Mouse (Mus musculus) limb, embryonic 15.5 days (tissue): Measurements from ENCODE around the gene Agrp. TPM values are rescaled to one million over a fixed set of nuclear protein-coding genes. Genes with fewer than 3 reads are reported as not detected.

Experiments
- ATAC-seq: fragments of 200-750 bp; cut with Nextera tagmentation; 2 replicates; pipeline ENCODE4 v1.8.0; 2017; ENCODE audit warnings: low read depth, moderate TSS enrichment; ENCODE audit not compliant: insufficient number of reproducible peaks, low FRiP score, low TSS enrichment
- H3K27ac ChIP-seq: fragments of 300-500 bp; sonication (generic); 2 replicates; pipeline ENCODE4 v1.5.1; 2015; ENCODE audit warnings: moderate library complexity, mild to moderate bottlenecking, inconsistent platforms
- H3K27me3 ChIP-seq: fragments of 300-500 bp; sonication (generic); 2 replicates; pipeline ENCODE4 v1.6.1; 2015; ENCODE audit warnings: inconsistent platforms
- H3K36me3 ChIP-seq: fragments of 300-500 bp; sonication (generic); 2 replicates; pipeline ENCODE4 v1.6.1; 2015; ENCODE audit warnings: inconsistent platforms
- H3K4me1 ChIP-seq: fragments of 300-500 bp; sonication (generic); 2 replicates; pipeline ENCODE4 v1.6.1; 2015; ENCODE audit warnings: inconsistent platforms
- H3K4me2 ChIP-seq: fragments of 300-500 bp; sonication (generic); 2 replicates; pipeline ENCODE4 v1.6.1; 2015; ENCODE audit warnings: mild to moderate bottlenecking, inconsistent platforms
- H3K4me3 ChIP-seq: fragments of 300-500 bp; sonication (generic); 2 replicates; pipeline ENCODE4 v1.5.1; 2015; ENCODE audit warnings: mild to moderate bottlenecking, inconsistent platforms
- H3K9ac ChIP-seq: fragments of 300-500 bp; sonication (generic); 2 replicates; pipeline ENCODE4 v1.6.1; 2015; ENCODE audit warnings: inconsistent platforms
- H3K9me3 ChIP-seq: fragments of 300-500 bp; sonication (generic); 2 replicates; pipeline ENCODE4 v1.6.1; 2016; ENCODE audit warnings: inconsistent platforms
- WGBS: fragments of 180-500 bp; shearing (Covaris S2); methylation state at CpG from one replicate; pipeline ENCODE4 v1.1.7; 2015; 5-methylcytosine and 5-hydroxymethylcytosine counted together
- polyA plus RNA-seq: library from polyadenylated mRNA; unstranded; fragments of >200 nt; fragmentation: Nextera tagmentation; extraction: Ambion mirVana; gene quantifications from 2 replicates; pipeline ENCODE4 v1.2.1, GENCODE M21; 2015

The Agrp gene
- polyA plus RNA-seq, 1 experiment from 2014 or later = 2.4 TPM

DNA sequence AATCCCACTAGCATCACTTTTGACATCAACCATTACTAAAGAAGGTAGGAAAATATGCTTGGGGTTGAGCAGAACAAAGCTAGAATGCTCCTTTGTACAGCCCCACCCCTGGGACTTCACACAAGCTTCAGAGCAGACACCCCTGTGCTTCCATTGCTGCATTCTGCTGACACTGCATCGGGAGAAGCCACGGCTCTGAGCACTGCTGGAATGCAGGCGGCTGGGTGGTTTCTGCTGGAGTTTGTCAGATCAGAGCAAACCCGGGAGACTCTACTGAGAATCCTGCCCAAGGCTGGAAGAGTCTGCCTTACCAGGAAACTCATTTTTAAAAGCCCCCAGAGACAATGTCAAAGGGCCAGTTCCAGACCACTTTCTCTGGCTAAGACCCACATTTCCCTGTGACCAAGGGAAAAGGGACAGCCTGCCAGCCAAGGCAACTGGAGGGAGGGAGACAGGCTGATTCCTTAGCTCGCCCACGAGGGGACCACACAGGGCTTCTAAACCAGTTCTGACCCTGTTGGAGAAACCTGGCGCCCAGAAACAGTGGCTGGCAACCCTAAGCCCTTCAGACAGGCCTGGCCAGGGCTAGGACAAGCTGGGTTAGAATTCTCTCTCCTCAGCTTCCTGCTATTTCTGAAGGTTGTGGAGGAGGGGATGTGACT lies 92.5 kb downstream of the Agrp start:
- Histone ChIP-seq H3K27ac (peak overlapping the region; percentile 33; the same call in 1 of the 2 replicates), H3K4me2 (no peak overlapping the region), H3K36me3 (peaks cover 5% of the 10 kb centered on the region; the same call in 1 of the 2 replicates), H3K4me3 (no peak overlapping the region), H3K9ac (no peak overlapping the region), H3K9me3 (no peaks in the 10 kb centered on the region), H3K27me3 (no peaks in the 10 kb centered on the region), H3K4me1 (peaks cover 34% of the 10 kb centered on the region)
- WGBS = 48% methylated on average over 7 of the region's 7 CpGs
- no peak for ATAC-seq

- Histone ChIP-seq H3K9ac (no peak overlapping the region), H3K27me3 (no peaks in the 10 kb centered on the region), H3K36me3 (peaks cover 13% of the 10 kb centered on the region), H3K4me3 (no peak overlapping the region), H3K27ac (no peak overlapping the region), H3K4me2 (no peak overlapping the region), H3K9me3 (no peaks in the 10 kb centered on the region), H3K4me1 (peaks cover 34% of the 10 kb centered on the region)
- ATAC-seq = no peak
- 54% methylated on average over 1 of the region's 1 CpGs for WGBS
Observed at GRCm38 (mm10) chr8:105543703-105544102, 93.5 kb downstream of the Agrp start.

DNA sequence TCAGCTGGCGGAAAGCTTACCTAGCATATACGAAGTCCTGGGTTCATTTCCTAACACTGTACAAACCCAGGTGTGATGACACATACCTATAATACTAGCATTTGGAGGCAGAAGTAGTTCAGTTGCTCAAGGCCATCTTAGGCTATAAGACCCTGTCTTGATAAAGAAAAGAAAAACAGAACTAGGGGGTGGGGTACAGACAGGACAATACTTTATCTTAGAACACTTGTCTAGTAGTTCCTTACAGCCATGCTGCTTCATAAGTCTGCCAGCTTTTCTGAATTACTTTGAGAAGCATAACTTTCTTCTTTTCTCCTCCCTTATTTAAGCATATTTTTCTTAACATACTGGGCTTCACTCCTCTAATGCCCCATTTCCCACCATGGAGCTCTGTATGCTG lies 94.4 kb downstream of the Agrp start:
- H3K36me3 ChIP-seq = peaks cover 22% of the 10 kb centered on the region
- no peaks in the 10 kb centered on the region for H3K9me3 ChIP-seq
- no peak for ATAC-seq
- 86% methylated on average over 2 of the region's 2 CpGs for WGBS
- H3K9ac ChIP-seq = no peak overlapping the region
- no peak overlapping the region for H3K4me3 ChIP-seq
- H3K27ac ChIP-seq = no peak overlapping the region
- H3K4me1 ChIP-seq = peaks cover 34% of the 10 kb centered on the region
- H3K27me3 ChIP-seq = no peaks in the 10 kb centered on the region
- no peak overlapping the region for H3K4me2 ChIP-seq

- Histone ChIP-seq H3K27ac (no peak overlapping the region), H3K36me3 (peaks cover 29% of the 10 kb centered on the region), H3K9me3 (no peaks in the 10 kb centered on the region), H3K9ac (no peak overlapping the region), H3K27me3 (no peaks in the 10 kb centered on the region), H3K4me3 (no peak overlapping the region), H3K4me1 (peaks cover 31% of the 10 kb centered on the region), H3K4me2 (no peak overlapping the region)
- ATAC-seq = no peak
- 71% methylated on average over 3 of the region's 3 CpGs for WGBS
Observed at GRCm38 (mm10) chr8:105542032-105542656, 95.0 kb downstream of the Agrp start.

GRCm38 (mm10) chr8:105538940-105539339 lies 98.3 kb downstream of the Agrp start:
- H3K27ac ChIP-seq = no peak overlapping the region
- no peak overlapping the region for H3K4me3 ChIP-seq
- peaks cover 4% of the 10 kb centered on the region; the same call in 1 of the 2 replicates for H3K4me1 ChIP-seq
- no peak overlapping the region for H3K4me2 ChIP-seq
- WGBS = 83% methylated on average over 4 of the region's 4 CpGs
- no peak for ATAC-seq
- no peak overlapping the region for H3K9ac ChIP-seq
- peaks cover 41% of the 10 kb centered on the region for H3K36me3 ChIP-seq
- H3K27me3 ChIP-seq = no peaks in the 10 kb centered on the region
- no peaks in the 10 kb centered on the region for H3K9me3 ChIP-seq

DNA sequence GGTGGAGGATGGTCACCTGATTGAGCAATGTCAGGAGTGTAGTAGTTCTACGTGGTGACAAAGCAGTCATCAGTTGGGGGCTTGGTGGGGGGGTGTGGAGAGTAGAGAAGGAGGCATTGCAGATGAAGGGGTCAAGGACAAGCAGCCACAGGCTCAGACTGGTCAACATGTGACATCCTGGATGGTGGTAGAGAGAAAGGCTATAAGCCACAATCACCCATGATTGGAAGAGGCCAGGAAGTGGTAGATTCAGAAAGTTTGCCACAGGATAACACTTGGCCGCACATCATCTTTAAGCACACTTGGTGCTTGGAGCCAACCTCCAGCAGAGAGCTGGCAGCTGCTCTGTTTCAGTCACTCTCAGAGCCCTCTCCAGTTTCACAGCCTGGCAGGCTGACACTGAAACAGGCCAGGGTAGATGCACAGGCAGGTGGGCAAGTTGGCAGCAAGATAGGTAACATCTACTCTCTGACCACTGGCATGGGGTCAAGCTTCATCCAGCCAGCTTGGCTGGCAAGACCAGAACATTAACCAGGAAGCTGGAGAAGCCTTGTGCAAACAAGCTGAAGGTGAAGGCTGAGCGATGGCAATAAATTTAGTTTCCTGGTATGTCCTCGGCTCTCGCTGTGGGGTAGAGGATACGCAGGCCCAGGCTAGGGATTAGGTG lies 100.0 kb downstream of the Agrp start:
- H3K36me3 ChIP-seq = peaks cover 41% of the 10 kb centered on the region
- H3K4me2 ChIP-seq = no peak overlapping the region
- no peak overlapping the region for H3K27ac ChIP-seq
- H3K9me3 ChIP-seq = no peaks in the 10 kb centered on the region
- H3K4me3 ChIP-seq = no peak overlapping the region
- no peaks in the 10 kb centered on the region for H3K27me3 ChIP-seq
- H3K4me1 ChIP-seq = peaks cover 10% of the 10 kb centered on the region
- WGBS = 81% methylated on average over 6 of the region's 6 CpGs
- no peak overlapping the region for H3K9ac ChIP-seq
- 0 out of 2 replicates have a peak, but pooled peaks have one; percentile 35 for ATAC-seq

- H3K4me3 ChIP-seq = no peak overlapping the region
- ATAC-seq = no peak
- WGBS = 83% methylated on average over 3 of the region's 3 CpGs
Observed at GRCm38 (mm10) chr8:105536546-105536945, 100.6 kb downstream of the Agrp start.

GRCm38 (mm10) chr8:105533892-105534329 lies 103.3 kb downstream of the Agrp start:
- Histone ChIP-seq H3K9ac (no peak overlapping the region), H3K4me1 (peaks cover 10% of the 10 kb centered on the region), H3K9me3 (no peaks in the 10 kb centered on the region), H3K4me2 (no peak overlapping the region), H3K4me3 (no peak overlapping the region), H3K27ac (peak overlapping the region; percentile 54; the same call in 1 of the 2 replicates), H3K27me3 (no peaks in the 10 kb centered on the region), H3K36me3 (peaks cover 52% of the 10 kb centered on the region)
- ATAC-seq = no peak
- 4% methylated on average over 1 of the region's 1 CpGs for WGBS

More at GRCm38 (mm10) chr8:105536546-105536945, 100.6 kb downstream of the Agrp start:
- peaks cover 10% of the 10 kb centered on the region for H3K4me1 ChIP-seq
- H3K36me3 ChIP-seq = peaks cover 39% of the 10 kb centered on the region
- H3K9ac ChIP-seq = no peak overlapping the region
- H3K27me3 ChIP-seq = no peaks in the 10 kb centered on the region
- no peak overlapping the region for H3K4me2 ChIP-seq
- no peak overlapping the region for H3K27ac ChIP-seq
- H3K9me3 ChIP-seq = no peaks in the 10 kb centered on the region

DNA sequence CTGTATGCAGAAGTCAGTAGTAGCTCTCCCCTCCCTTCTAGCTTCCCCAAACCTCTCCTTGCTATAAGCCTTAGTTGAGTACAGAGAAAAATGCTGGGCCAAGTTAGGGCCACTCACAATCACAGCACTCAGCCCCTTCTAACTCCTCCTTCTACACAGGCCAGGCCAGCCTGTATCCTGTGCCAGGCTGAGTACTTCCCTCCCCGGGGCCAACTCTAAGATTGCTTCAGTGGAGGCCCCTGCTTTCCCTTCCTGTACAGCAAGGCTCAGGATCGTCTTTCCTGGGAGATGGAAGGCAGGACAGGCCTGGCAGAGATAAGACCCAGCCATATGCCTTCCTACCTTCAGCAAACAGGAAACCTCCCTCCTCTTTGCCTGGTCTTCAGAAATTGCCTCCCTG lies 103.8 kb downstream of the Agrp start:
- Histone ChIP-seq H3K36me3 (peaks cover 52% of the 10 kb centered on the region), H3K4me3 (no peak overlapping the region), H3K9me3 (no peaks in the 10 kb centered on the region), H3K27ac (peak overlapping the region; percentile 54; the same call in 1 of the 2 replicates), H3K4me2 (no peak overlapping the region), H3K4me1 (peaks cover 10% of the 10 kb centered on the region), H3K27me3 (no peaks in the 10 kb centered on the region), H3K9ac (no peak overlapping the region)
- 22% methylated on average over 2 of the region's 2 CpGs for WGBS
- peak; percentile 33; the same call in 1 of the 2 replicates for ATAC-seq

GRCm38 (mm10) chr8:105531774-105532173 lies 105.4 kb downstream of the Agrp start:
- Histone ChIP-seq H3K9ac (no peak overlapping the region), H3K4me3 (no peak overlapping the region), H3K36me3 (peaks cover 44% of the 10 kb centered on the region), H3K9me3 (no peaks in the 10 kb centered on the region), H3K4me1 (peaks cover 12% of the 10 kb centered on the region), H3K4me2 (no peak overlapping the region), H3K27me3 (no peaks in the 10 kb centered on the region), H3K27ac (no peak overlapping the region)
- ATAC-seq = no peak
- WGBS = 62% methylated on average over 2 of the region's 2 CpGs

DNA sequence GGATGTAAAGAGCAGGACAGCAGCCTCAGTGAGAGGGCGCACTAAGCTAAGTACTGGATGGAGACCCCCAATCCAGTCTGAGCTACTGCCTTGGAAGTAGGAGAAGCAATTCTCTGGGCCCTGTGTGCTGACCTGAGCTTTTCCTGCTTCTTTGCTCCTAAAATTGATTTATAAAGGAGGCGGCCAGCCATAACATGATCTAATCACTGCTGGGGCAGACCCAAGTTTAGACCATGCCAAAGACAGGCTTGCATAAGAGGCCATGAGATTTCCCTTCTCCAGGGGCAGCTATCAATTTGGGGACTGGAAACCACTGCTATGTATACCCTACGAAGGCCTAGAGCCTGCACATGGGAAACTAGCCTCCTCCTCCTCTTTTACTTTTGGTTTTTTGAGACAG lies 107.9 kb downstream of the Agrp start:
- H3K4me1 ChIP-seq = peaks cover 12% of the 10 kb centered on the region
- H3K4me3 ChIP-seq = no peak overlapping the region
- H3K27me3 ChIP-seq = no peaks in the 10 kb centered on the region
- H3K9ac ChIP-seq = no peak overlapping the region
- no peak overlapping the region for H3K27ac ChIP-seq
- WGBS = 90% methylated on average over 3 of the region's 3 CpGs
- H3K9me3 ChIP-seq = no peaks in the 10 kb centered on the region
- no peak for ATAC-seq
- no peak overlapping the region for H3K4me2 ChIP-seq
- H3K36me3 ChIP-seq = peaks cover 49% of the 10 kb centered on the region

GRCm38 (mm10) chr8:105528206-105528605 lies 109.0 kb downstream of the Agrp start:
- Histone ChIP-seq H3K27ac (no peak overlapping the region), H3K27me3 (no peaks in the 10 kb centered on the region), H3K4me3 (no peak overlapping the region), H3K4me2 (no peak overlapping the region), H3K9me3 (no peaks in the 10 kb centered on the region), H3K9ac (no peak overlapping the region), H3K36me3 (peaks cover 52% of the 10 kb centered on the region), H3K4me1 (peaks cover 3% of the 10 kb centered on the region; the same call in 1 of the 2 replicates)
- ATAC-seq = no peak
- 100% methylated on average over 1 of the region's 1 CpGs for WGBS
